Mouse (Mus musculus): ENCODE data around the gene Cntn5. TPM values are rescaled to one million over a fixed set of nuclear protein-coding genes. Genes with fewer than 3 reads are reported as not detected.

The Cntn5 gene
- total and polyA plus RNA-seq, 3 experiments, result not detected

DNA sequence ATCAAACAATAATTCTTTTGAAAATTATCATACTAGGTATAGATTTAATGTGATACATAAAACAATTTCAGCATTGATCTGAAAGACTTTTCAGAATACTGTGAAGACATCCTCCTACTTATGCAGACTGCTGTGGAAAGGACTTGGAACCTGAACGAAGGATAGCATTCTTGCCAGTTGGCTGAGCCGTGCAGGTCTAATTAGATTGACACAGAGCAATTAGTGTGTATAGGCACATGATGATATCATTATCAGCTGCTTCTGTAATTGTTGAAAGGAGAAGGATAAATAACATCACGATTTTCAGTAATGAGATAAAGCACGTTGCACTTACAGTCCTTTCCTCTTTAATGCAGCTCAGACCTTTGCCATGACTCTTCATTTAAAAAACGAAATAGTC, 831.7 kb downstream of the Cntn5 start:
- in situ Hi-C loops (cut with MboI; ENCODE audit: low pct_ligation_motif_present, low pct_unique_long_range_greater_than_20kb, low sequenced_read_pairs) (no loop called here), dilution Hi-C loops (cut with MboI; ENCODE audit: extremely low pct_ligation_motif_present, extremely low pct_unique_long_range_greater_than_20kb, low sequenced_read_pairs) (no loop called here)

DNA sequence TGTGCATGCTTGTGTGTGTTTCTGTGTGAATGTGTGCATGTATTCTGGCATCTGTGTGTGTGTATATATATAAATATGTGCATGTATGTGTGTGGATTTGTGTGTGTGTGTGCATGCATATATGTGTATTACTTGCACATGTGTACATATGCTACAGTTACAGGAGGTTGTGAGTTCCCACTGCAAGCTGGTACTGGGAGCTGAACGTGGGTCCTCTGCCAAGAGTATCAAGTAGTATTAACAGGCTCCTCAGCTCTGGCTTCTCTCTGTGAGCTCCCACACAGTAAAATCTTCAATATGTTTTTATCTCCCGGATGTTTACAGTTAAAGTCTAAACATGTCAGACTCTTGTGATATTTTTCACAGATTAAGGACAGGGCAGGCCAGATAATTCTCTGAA, 833.3 kb downstream of the Cntn5 start:
- no peak for DNase-seq (ENCODE audit: extremely low read depth)
- Histone ChIP-seq H3K27ac (ENCODE audit: insufficient read depth, low read depth) (no peak overlapping the region), H3K9me3 (replicated peaks; ENCODE audit: low read length) (no peaks in the 10 kb centered on the region), H3K79me2 (replicated peaks; ENCODE audit: control insufficient read depth, extremely low read depth, insufficient read depth, poor library complexity, severe bottlenecking) (no peaks in the 10 kb centered on the region), H3K27me3 (replicated peaks) (no peaks in the 10 kb centered on the region), H3K4me2 (ENCODE audit: insufficient read depth, low read depth, poor library complexity, severe bottlenecking) (no peak overlapping the region), H3K4me3 (replicated peaks in 1 of 3; ENCODE audit: low read depth in 2 of 3, low read length in 2 of 3, poor library complexity in 1 of 3) (no peak overlapping the region), H3K9ac (ENCODE audit: insufficient read depth, low read depth) (no peak overlapping the region), H3K4me1 (ENCODE audit: control insufficient read depth in 1 of 2, insufficient read depth in 2 of 2) (no peaks in the 10 kb centered on the region), H3K36me3 (replicated peaks in 1 of 2; ENCODE audit: control insufficient read depth in 1 of 2, insufficient read depth in 1 of 2, low read length in 1 of 2) (no peaks in the 10 kb centered on the region)
- in situ Hi-C loops (cut with MboI; ENCODE audit: low pct_ligation_motif_present, low pct_unique_long_range_greater_than_20kb, low sequenced_read_pairs), result no loop called here
- dilution Hi-C loops (cut with MboI; ENCODE audit: extremely low pct_ligation_motif_present, extremely low pct_unique_long_range_greater_than_20kb, low sequenced_read_pairs), result no loop called here
- TF ChIP-seq RCOR1 (conservative IDR thresholded peaks at IDR 0.05; ENCODE audit: low read depth, low read length) (no peak), PAX5 (IDR thresholded peaks at IDR 0.05; ENCODE audit: low read length) (no peak), MEF2A (IDR thresholded peaks at IDR 0.05; ENCODE audit: borderline replicate concordance, low read depth, low read length) (no peak), ZNF384 (IDR thresholded peaks at IDR 0.05; ENCODE audit: low read depth, low read length) (no peak), USF2 (conservative IDR thresholded peaks at IDR 0.05; ENCODE audit: low read depth, low read length) (no peak), MXI1 (IDR thresholded peaks at IDR 0.05; ENCODE audit: low read depth, low read length) (no peak), POLR2AphosphoS2 (IDR thresholded peaks at IDR 0.05; ENCODE audit: low read depth, low read length) (no peak), CHD2 (IDR thresholded peaks at IDR 0.05; ENCODE audit: low read length) (no peak)

More for the DNA sequence above, 831.7 kb downstream of the Cntn5 start:
- DNase-seq (ENCODE audit: extremely low read depth), result no peak
- Histone ChIP-seq H3K79me2 (replicated peaks; ENCODE audit: control insufficient read depth, extremely low read depth, insufficient read depth, poor library complexity, severe bottlenecking) (no peaks in the 10 kb centered on the region), H3K27me3 (replicated peaks) (no peaks in the 10 kb centered on the region), H3K9ac (ENCODE audit: insufficient read depth, low read depth) (no peak overlapping the region), H3K4me3 (replicated peaks in 1 of 3; ENCODE audit: low read depth in 2 of 3, low read length in 2 of 3, poor library complexity in 1 of 3) (no peak overlapping the region), H3K4me1 (ENCODE audit: control insufficient read depth in 1 of 2, insufficient read depth in 2 of 2) (no peaks in the 10 kb centered on the region), H3K36me3 (replicated peaks in 1 of 2; ENCODE audit: control insufficient read depth in 1 of 2, insufficient read depth in 1 of 2, low read length in 1 of 2) (no peaks in the 10 kb centered on the region), H3K27ac (ENCODE audit: insufficient read depth, low read depth) (no peak overlapping the region), H3K4me2 (ENCODE audit: insufficient read depth, low read depth, poor library complexity, severe bottlenecking) (no peak overlapping the region), H3K9me3 (replicated peaks; ENCODE audit: low read length) (no peaks in the 10 kb centered on the region)
- no peak for TF ChIP-seq ETS1 (conservative IDR thresholded peaks at IDR 0.05; ENCODE audit: low read depth, low read length)
- TF ChIP-seq PAX5 (IDR thresholded peaks at IDR 0.05; ENCODE audit: low read length), result no peak
- TF ChIP-seq TCF12 (IDR thresholded peaks at IDR 0.05; ENCODE audit: low read depth, low read length), result no peak
- no peak for TF ChIP-seq E2F4 (IDR thresholded peaks at IDR 0.05; ENCODE audit: insufficient replicate concordance, low read depth, low read length)
- no peak for TF ChIP-seq MAX (IDR thresholded peaks at IDR 0.05; ENCODE audit: low read length)
- TF ChIP-seq UBTF (IDR thresholded peaks at IDR 0.05; ENCODE audit: low read depth, low read length), result no peak
- no peak for TF ChIP-seq TBP (conservative IDR thresholded peaks at IDR 0.05; ENCODE audit: low read depth, low read length)
- TF ChIP-seq ZKSCAN1 (IDR thresholded peaks at IDR 0.05; ENCODE audit: borderline replicate concordance, low read depth, low read length), result no peak
- no peak for TF ChIP-seq SIN3A (IDR thresholded peaks at IDR 0.05; ENCODE audit: low read length)
- no peak for TF ChIP-seq POLR2A (IDR thresholded peaks at IDR 0.05; ENCODE audit: low read depth, low read length)
- TF ChIP-seq JUND (conservative IDR thresholded peaks at IDR 0.05; ENCODE audit: low read depth, low read length), result no peak
- no peak for TF ChIP-seq POLR2AphosphoS2 (IDR thresholded peaks at IDR 0.05; ENCODE audit: low read depth, low read length)
- no peak for TF ChIP-seq HCFC1 (IDR thresholded peaks at IDR 0.05; ENCODE audit: low read depth, low read length)
- no peak for TF ChIP-seq MAZ (IDR thresholded peaks at IDR 0.05; ENCODE audit: low read depth, low read length)

Data from CH12.LX (cell line).